Mouse (Mus musculus): ENCODE results near the gene Dnal1.

GRCm38 (mm10) chr12:84140135-84140534 lies 26.0 kb downstream of the Dnal1 start:
- no peak for TF ChIP-seq EP300 (IDR thresholded peaks at IDR 0.05)
- TF ChIP-seq CTCF (IDR thresholded peaks at IDR 0.05): no peak
